Mouse (Mus musculus) c-Kit-positive CD71-negative TER-119-negative erythroid progenitor cells, embryonic 14.5 days (primary cell): Measurements from ENCODE around the gene Wdr95.

Source experiments
- DNase-seq: peaks from one replicate; pipeline ENCODE4 v3.0.0-alpha.2; 2013; ENCODE audit warnings: low read depth

The Wdr95 gene

GRCm38 (mm10) chr5:149623815-149624675, 95.6 kb downstream of the Wdr95 start:
- DNase-seq = no peak

DNA sequence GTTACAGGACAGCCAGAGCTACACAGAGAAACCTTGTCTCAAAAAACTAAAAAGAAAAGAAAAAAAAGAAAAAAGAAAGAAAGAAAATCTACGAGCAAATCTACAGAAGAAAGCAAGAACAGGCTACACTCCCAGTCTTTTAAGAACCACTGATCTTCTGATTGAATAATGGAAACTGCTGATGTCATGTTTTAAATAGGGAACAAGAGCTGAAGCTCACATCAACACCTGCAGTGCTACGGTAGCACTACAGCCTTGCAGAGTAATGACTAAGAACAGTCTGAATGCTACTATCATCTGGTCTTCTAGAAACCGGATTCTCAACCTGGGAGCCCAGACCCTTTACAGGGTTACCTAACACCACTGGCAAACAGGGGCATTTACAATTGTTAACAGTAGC, 97.1 kb downstream of the Wdr95 start:
- no peak for DNase-seq

DNA sequence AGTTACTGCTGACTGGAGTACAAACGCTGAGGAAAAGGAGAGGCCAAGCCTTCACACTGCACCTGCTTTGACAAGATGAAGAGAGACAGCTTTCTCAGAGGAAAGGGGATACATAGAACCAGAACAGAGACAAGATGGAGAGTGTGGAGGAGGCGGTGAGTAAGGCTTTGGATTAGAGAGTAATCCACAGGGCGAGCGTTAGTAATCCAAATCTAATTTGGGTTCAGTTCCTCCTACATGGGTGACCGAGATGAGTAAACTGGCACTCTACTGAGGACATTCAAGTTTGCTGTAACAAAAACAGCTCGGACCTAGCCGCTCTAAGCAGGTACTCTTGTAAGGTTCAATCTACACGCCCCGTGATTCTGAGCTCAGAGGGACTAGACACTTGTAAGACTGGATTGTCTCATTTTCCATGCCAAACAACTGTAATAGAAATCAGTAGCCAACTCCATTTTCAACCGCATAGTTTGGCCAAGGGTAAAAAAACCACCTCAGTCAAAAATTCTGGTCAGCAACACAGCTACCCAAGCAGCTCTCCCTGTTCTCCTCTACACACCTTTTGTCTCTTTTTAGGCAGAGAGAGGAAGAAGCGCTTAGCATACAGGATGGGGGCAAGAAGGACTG, 106.0 kb downstream of the Wdr95 start:
- no peak for DNase-seq

- no peak for DNase-seq
Observed at GRCm38 (mm10) chr5:149635556-149635955, 107.1 kb downstream of the Wdr95 start.

- DNase-seq = peak; percentile 93
Observed at GRCm38 (mm10) chr5:149636075-149636920, 107.8 kb downstream of the Wdr95 start, which contains the start of gene Hsph1. Gene Hsph1, minus strand, starts transcription at chr5:149636376.

DNA sequence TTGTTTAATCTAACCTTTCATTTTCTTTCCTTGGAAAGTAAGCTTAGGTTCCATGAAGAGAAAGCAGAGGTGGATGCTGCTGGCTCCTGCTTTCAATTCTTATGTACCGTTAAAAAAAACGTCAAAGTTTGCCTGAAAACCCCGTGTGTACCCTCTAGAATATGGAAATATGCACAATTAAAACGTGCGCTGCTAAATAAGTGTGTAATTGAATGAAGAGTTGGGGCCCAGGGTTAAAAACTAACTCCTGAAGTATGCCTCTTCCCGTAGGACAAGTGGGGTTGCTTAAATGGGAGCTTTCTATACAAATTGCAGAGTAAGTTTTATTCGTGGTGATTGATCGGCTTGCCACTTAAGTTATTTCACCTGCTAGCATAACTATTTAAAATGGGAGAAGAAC, 108.8 kb downstream of the Wdr95 start:
- no peak for DNase-seq

- DNase-seq = no peak
Observed at GRCm38 (mm10) chr5:149641277-149641892, 112.9 kb downstream of the Wdr95 start.

DNA sequence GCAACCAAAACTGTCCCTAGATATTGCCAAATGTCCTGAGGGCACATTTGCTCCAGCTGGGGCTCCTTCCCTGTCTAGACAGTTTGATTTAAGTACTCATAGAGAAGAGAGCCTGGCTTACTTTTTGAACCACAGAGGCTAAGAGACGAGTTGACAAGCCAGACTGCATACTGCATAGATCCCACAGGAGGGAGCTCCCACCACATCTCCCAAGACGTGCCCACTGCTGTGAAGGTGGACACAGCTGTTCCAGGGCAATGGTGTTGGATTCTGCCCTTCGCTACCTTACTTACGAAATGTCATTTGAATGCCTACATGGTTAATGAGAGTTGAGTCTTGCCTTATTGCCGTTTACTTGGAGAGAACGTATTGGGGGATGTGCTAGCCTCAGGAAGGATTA, 113.9 kb downstream of the Wdr95 start:
- DNase-seq = no peak

DNA sequence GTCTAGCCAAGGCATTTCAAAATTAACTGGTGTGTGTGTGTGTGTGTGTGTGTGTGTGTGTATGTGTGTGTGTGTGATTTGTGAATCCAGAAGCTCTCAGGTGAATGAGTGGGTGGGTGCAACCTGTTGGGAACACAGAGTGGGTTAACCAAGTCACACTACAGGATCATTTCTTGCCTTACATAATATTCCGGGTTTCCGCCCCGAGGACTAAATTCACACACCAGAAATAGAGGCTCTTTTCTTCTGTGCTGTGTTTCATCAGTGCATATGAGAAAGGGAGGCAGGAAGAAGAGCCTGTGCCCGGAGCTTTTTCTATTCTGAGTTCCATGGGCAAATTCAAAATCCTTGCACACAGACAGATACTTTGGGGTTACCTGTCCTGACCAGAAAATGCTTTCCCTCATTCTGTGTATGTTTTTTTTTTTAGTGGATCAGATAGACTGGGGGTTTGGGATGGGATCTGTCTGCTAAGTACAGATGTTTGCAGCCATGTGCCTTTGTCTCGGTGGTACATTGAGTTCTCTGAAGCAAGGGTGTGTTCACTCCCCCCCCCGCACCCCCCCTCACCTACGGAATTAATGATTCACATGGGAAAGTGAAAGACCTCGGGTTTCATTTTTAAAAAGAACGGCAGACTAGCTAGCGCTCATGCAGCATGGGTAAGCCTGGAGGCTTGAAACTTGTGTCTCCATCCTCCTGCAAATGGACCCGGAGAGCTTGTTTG, 114.5 kb downstream of the Wdr95 start:
- DNase-seq = no peak

DNA sequence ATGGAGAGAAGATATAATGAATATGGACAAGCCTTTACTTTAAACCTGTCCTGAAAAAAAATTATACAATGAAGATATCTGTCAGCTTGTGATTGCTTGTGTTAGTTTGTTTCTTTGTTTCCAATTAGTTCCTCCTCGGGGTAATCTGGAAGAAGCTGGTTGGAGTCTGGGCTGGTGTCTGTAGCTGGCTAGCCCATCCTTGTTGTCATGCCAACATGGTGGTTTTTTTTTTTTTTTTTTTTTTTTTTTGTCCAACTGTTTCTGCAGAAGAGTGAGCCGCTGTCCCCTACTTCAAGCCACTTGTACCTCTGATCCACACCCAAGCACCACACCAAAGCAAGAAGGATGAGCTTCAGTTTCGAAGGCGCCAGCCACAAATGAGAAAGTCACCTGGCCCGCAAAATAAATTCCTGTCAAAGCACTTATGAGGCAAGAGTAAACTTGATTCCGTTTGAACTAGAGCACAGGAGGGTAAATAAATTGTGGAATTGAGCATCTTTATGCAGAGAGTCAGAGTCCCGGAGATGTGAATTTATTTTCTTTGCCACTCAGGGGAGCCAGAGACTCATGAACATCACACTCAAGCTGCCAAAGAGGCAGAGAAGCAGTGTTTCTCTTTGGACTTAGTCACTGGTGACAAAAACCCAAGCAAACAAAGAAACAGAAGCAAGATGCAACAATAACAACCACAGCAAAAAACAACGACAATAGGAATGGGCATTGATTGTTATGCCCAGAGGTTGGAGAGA, 119.1 kb downstream of the Wdr95 start:
- DNase-seq = no peak

GRCm38 (mm10) chr5:149648196-149648595, 119.7 kb downstream of the Wdr95 start:
- no peak for DNase-seq

GRCm38 (mm10) chr5:149648895-149649406, 120.5 kb downstream of the Wdr95 start:
- peak; percentile 54 for DNase-seq

DNA sequence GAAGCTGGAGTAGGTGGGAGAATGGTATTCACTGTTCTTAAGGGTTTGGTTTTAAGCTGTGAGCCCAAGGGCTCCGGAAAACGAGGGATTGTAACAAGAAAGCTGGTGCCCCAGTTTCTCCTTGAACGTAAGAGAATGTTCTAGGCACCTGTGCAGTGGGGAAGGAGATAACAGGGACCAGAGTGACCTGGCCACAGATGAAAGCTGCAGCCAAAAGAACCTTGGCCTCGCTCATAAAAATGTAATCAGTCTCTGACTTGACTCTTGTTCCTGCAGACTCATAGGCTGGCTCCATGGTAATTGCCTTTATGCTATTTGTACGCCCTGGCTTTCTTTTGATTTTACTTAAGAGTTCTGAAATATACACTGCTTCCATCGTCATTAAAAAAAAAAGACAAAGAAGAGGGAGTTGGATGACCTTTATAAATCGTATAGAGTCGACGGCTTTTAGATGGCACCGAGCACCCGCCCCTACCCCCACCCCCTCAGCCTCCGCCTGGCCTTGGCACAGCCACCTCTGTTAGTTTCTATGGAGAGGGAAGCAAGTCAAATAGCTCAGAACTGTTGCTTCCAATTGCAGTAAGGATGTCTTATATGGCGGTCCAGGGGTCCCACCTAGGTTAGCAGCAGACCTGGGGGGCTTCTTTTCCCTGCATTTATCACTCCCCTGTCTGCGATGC, 121.2 kb downstream of the Wdr95 start:
- DNase-seq = no peak

GRCm38 (mm10) chr5:149650179-149650553, 121.7 kb downstream of the Wdr95 start:
- no peak for DNase-seq

DNA sequence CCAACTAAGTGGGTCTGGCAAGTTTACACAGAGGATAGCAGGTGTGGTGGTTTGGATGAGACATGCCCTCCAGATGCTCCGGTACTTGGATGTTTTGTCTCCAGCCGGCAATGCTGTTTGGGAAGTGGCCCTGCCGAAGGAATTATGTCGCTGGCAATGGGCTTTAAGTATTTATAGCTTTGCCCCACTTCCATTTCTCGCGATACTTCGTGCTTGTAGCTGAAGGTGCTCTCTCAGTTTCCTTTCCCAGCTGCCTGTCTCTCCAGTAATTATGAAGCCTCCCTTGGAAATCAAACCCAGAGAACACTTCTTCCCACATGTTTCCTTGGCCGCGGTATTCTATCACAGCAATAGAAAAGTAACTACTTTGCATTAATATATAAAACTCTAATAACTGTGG, 127.2 kb downstream of the Wdr95 start:
- no peak for DNase-seq

GRCm38 (mm10) chr5:149658022-149658421, 129.5 kb downstream of the Wdr95 start:
- DNase-seq = no peak

DNA sequence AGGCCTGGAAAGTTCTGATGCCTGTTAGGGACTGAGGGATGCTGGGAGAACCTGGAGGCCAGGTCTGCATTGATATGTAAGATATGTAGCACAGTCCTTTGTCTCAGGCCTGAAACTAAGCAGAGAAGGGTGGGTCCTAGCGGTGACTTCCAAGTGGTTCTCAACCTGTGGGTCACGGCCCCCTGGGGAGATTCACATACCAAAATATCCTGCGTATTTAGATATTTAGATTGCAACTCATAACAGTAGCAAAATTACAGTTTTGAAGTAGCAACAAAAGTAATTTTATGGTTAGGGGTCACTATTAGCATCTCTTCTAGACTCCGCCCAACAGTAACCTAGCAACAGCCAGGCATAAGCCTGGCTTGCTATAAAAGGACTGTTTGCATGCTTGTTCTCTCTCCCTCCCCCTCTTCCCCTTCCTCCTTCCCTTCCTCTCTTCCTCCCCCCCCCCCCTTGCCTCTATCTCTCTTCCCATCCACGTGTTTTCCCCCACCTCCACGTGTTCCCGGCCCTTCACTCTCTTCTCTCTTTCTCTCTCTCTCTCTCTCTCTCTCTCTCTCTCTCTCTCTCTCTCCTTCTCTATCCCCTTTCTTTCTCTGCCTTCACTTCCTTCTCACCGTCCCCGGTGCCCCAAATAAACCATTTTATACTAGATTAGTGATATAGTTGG, 130.4 kb downstream of the Wdr95 start:
- no peak for DNase-seq

GRCm38 (mm10) chr5:149659414-149659780, 130.9 kb downstream of the Wdr95 start:
- DNase-seq = no peak

DNA sequence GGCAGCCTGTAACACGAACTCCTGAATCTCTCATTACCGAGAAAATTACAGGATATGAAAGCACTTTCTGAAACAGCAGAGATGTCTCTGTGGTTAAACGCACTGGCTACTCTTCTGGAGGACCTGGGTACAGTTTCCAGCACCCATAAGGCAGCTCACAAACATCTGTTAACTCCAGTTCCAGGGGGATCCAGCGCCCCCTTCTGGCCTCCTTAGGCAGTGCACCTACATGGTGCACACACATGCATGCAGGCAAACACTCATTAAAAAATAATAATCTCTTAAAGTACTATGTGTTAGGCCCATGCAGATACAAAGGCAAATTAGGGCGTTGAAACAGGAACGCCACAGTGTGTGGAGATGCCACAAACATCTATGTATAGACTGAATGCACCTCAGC, 132.9 kb downstream of the Wdr95 start:
- no peak for DNase-seq
